Mouse (Mus musculus) stomach, embryonic 14.5 days (tissue): ENCODE results near the gene Cd300a. TPM values are rescaled to one million over a fixed set of nuclear protein-coding genes. Genes with fewer than 3 reads are reported as not detected.

Experiments used
- ATAC-seq: fragments of 200-750 bp; cut with Nextera tagmentation; 2 replicates; pipeline ENCODE4 v1.8.0; 2017; ENCODE audit warnings: low read depth, moderate TSS enrichment; ENCODE audit not compliant: insufficient number of reproducible peaks, insufficient read depth, low FRiP score
- H3K27ac ChIP-seq: fragments of 300-500 bp; sonication (generic); 2 replicates; pipeline ENCODE4 v1.5.1; 2014; ENCODE audit warnings: mild to moderate bottlenecking, low read length, moderate library complexity, mixed read lengths
- H3K27me3 ChIP-seq: fragments of 300-500 bp; sonication (generic); 2 replicates; pipeline ENCODE4 v1.6.1; 2014; ENCODE audit warnings: low read length, control low read depth, mixed read lengths; ENCODE audit not compliant: control insufficient read depth, insufficient read depth
- H3K36me3 ChIP-seq: fragments of 300-500 bp; sonication (generic); 2 replicates; pipeline ENCODE4 v1.6.1; 2014; ENCODE audit warnings: mild to moderate bottlenecking, control low read depth, low read length, moderate library complexity, mixed read lengths; ENCODE audit not compliant: control insufficient read depth, insufficient read depth
- H3K4me1 ChIP-seq: fragments of 300-500 bp; sonication (generic); 2 replicates; pipeline ENCODE4 v1.6.1; 2014; ENCODE audit warnings: low read length, control low read depth, mixed read lengths; ENCODE audit not compliant: control insufficient read depth, insufficient read depth
- H3K4me2 ChIP-seq: fragments of 300-500 bp; sonication (generic); replicated peaks from 2 replicates; pipeline ENCODE4 v1.6.1; 2014; ENCODE audit warnings: low read depth, low read length, control low read depth
- H3K4me3 ChIP-seq: fragments of 300-500 bp; sonication (generic); 2 replicates; pipeline ENCODE4 v1.5.1; 2014; ENCODE audit warnings: low read depth, low read length, control low read depth
- H3K9ac ChIP-seq: fragments of 300-500 bp; sonication (generic); replicated peaks from 2 replicates; pipeline ENCODE4 v1.6.1; 2014; ENCODE audit warnings: low read depth, mild to moderate bottlenecking, control low read depth, low read length, moderate library complexity, mixed read lengths
- H3K9me3 ChIP-seq: fragments of 300-500 bp; sonication (generic); 2 replicates; pipeline ENCODE4 v1.6.1; 2016; ENCODE audit warnings: low read depth, low read length, control low read depth; ENCODE audit not compliant: control insufficient read depth
- WGBS: fragments of 180-500 bp; shearing (Covaris S2); extraction: QIAGEN DNeasy Blood & Tissue Kit; methylation state at CpG from one replicate; pipeline ENCODE4 v1.1.7; 2014; 5-methylcytosine and 5-hydroxymethylcytosine counted together
- polyA plus RNA-seq: library from polyadenylated mRNA; unstranded; fragments of >200 nt; fragmentation: Nextera tagmentation; extraction: Ambion mirVana; gene quantifications from 2 replicates; pipeline ENCODE4 v1.2.1, GENCODE M21; 2014

The Cd300a gene
- polyA plus RNA-seq, 1 experiment from 2014 or later = 1.1 TPM

DNA sequence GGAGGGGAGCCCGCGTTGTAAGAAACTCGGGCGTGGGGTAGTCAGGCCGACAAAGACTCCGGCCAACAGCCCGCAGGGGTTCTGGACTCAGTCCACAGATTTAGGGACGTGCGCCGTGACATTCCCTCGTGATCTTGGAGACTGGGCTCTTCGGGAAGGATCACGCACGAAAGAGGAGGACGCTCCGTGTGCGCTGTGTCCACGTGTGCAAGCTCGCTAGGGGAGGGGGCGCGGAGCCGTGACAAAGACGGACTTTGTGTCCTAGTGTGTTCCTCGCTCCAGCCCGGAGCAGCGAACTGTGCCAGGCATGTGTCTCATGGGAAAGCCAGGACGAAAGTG, 38.6 kb upstream of the Cd300a start:
- H3K4me3 ChIP-seq = peak overlapping the region; percentile 74
- peaks cover 23% of the 10 kb centered on the region; the same call in 1 of the 2 replicates for H3K4me1 ChIP-seq
- H3K9ac ChIP-seq = peak overlapping the region; percentile 78
- H3K27ac ChIP-seq = peak overlapping the region; percentile 93
- H3K4me2 ChIP-seq = peak overlapping the region; percentile 97
- under 1% methylated on average over 27 of the region's 27 CpGs for WGBS
- ATAC-seq = peak; percentile 2; the same call in 1 of the 2 replicates
- H3K36me3 ChIP-seq = no peaks in the 10 kb centered on the region
- no peaks in the 10 kb centered on the region for H3K27me3 ChIP-seq
- no peaks in the 10 kb centered on the region for H3K9me3 ChIP-seq

- WGBS = under 1% methylated on average over 64 of the region's 65 CpGs
Measured at GRCm38 (mm10) chr11:114851608-114852310, 38.1 kb upstream of the Cd300a start.

DNA sequence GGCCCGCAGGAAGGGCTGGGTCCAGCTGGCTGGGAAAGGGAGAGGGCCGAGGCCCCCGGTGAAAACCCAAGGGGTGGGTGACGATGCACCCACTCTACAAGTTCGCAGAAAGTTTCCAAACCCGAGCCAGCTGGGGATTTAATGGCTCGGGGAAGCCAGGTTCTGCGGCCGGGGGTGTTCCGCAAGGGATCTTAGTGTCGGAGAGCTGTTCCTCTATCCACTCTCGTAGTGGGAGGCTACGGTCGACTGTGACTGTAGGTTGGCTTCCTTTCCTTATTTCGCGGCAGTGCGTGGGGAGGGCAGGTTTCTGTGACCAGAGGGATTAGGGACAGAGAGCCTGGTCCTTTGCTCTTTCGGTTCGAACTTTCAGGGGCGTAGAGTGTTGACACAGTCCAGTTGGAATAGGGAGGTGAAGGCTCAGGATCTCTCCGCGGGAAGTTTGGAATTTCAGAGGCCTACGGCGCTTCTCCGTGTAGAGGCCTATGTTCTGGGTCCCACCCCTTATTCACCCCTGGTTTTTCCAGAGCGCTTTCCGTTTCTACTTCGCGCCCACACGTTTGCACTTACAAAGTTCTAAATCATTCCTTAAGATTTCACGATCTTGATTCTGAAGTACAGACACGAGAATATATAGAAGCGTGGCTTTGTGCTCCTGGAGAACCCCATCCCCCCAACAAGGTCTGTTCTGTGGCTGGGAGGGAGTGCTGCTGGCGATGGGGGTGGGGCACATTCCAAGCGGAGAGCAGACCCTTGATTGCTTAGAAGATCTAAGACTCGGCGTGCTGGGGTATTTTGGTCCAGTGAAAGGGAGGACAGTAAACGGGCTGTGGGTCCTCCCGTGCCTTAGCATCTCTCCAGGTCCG, 37.3 kb upstream of the Cd300a start:
- Histone ChIP-seq H3K27me3 (no peaks in the 10 kb centered on the region), H3K9me3 (no peaks in the 10 kb centered on the region), H3K4me2 (peak overlapping the region; percentile 97), H3K9ac (peak overlapping the region; percentile 78), H3K4me1 (peaks cover 23% of the 10 kb centered on the region; the same call in 1 of the 2 replicates), H3K36me3 (no peaks in the 10 kb centered on the region), H3K4me3 (peak overlapping the region; percentile 74), H3K27ac (peak overlapping the region; percentile 93)
- under 1% methylated on average over 40 of the region's 40 CpGs for WGBS
- ATAC-seq = peak; percentile 8; the same call in 1 of the 2 replicates

More at GRCm38 (mm10) chr11:114851608-114852310, 38.1 kb upstream of the Cd300a start:
- H3K4me3 ChIP-seq = peak overlapping the region; percentile 74
- peak overlapping the region; percentile 93 for H3K27ac ChIP-seq
- H3K9ac ChIP-seq = peak overlapping the region; percentile 78
- H3K4me1 ChIP-seq = peaks cover 23% of the 10 kb centered on the region; the same call in 1 of the 2 replicates
- peak overlapping the region; percentile 97 for H3K4me2 ChIP-seq
- H3K36me3 ChIP-seq = no peaks in the 10 kb centered on the region
- no peaks in the 10 kb centered on the region for H3K9me3 ChIP-seq
- H3K27me3 ChIP-seq = no peaks in the 10 kb centered on the region
- ATAC-seq = peak; percentile 76

GRCm38 (mm10) chr11:114853174-114853838, 36.5 kb upstream of the Cd300a start:
- no peaks in the 10 kb centered on the region for H3K9me3 ChIP-seq
- H3K27ac ChIP-seq = peak overlapping the region; percentile 93; the same call in 1 of the 2 replicates
- WGBS = 14% methylated on average over 7 of the region's 7 CpGs
- H3K4me1 ChIP-seq = peaks cover 23% of the 10 kb centered on the region; the same call in 1 of the 2 replicates
- H3K36me3 ChIP-seq = no peaks in the 10 kb centered on the region
- H3K4me2 ChIP-seq = peak overlapping the region; percentile 97
- peak overlapping the region; percentile 78; the same call in 1 of the 2 replicates for H3K9ac ChIP-seq
- peak overlapping the region; percentile 74 for H3K4me3 ChIP-seq
- H3K27me3 ChIP-seq = no peaks in the 10 kb centered on the region
- ATAC-seq = no peak

GRCm38 (mm10) chr11:114854581-114854980, 35.3 kb upstream of the Cd300a start:
- Histone ChIP-seq H3K9me3 (no peaks in the 10 kb centered on the region), H3K9ac (no peak overlapping the region), H3K4me2 (no peak overlapping the region), H3K27me3 (no peaks in the 10 kb centered on the region), H3K27ac (no peak overlapping the region), H3K4me3 (no peak overlapping the region), H3K36me3 (no peaks in the 10 kb centered on the region), H3K4me1 (peaks cover 21% of the 10 kb centered on the region; the same call in 1 of the 2 replicates)
- 62% methylated on average over 6 of the region's 6 CpGs for WGBS
- no peak for ATAC-seq

DNA sequence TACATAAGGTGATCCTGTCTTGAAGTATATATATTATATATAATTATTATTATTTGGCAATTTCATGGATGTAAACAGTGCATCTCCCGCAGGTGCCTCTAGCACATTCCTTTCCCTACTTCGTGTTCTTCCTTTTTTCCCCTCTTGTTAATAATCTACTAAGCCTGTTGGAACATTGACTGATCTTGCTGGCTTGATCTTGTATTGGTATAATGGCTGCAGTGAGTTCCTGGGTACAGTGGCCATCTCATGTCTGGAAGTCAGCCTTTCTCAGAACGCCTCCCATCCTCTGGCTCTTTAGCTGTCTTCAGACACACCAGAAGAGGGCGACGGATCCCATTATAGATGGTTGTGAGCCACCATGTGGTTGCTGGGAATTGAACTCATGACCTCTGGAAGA, 33.7 kb upstream of the Cd300a start:
- WGBS = 83% methylated on average over 5 of the region's 5 CpGs
- no peak for ATAC-seq
- no peak overlapping the region for H3K27ac ChIP-seq
- no peaks in the 10 kb centered on the region for H3K9me3 ChIP-seq
- H3K4me2 ChIP-seq = no peak overlapping the region
- H3K9ac ChIP-seq = no peak overlapping the region
- 0 out of 2 replicates have a peak, but pooled peaks cover 11% of the 10 kb centered on the region for H3K4me1 ChIP-seq
- no peak overlapping the region for H3K4me3 ChIP-seq
- no peaks in the 10 kb centered on the region for H3K36me3 ChIP-seq
- no peaks in the 10 kb centered on the region for H3K27me3 ChIP-seq

DNA sequence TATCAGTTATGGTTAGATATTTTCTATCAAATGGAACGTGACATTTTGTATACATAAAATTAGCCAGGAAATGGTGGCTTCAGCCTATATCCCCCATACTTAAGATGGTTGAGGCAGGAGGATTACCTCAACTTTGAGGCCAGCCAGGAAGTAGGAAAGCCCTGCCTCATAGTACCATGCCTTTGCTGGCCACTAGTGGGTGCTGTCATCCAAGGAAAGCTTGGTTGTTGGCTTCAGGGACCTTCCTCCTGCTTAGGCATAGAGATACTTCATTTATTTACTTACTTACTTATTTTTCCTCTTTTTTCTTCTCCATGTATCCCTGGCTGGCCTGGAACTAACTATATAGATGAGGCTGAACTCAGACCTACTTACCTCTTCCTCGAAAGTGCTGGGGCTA, 31.2 kb upstream of the Cd300a start:
- Histone ChIP-seq H3K36me3 (no peaks in the 10 kb centered on the region), H3K4me2 (no peak overlapping the region), H3K9ac (no peak overlapping the region), H3K4me3 (no peak overlapping the region), H3K4me1 (0 out of 2 replicates have a peak, but pooled peaks cover under 1% of the 10 kb centered on the region), H3K27ac (no peak overlapping the region), H3K9me3 (no peaks in the 10 kb centered on the region), H3K27me3 (no peaks in the 10 kb centered on the region)
- WGBS = 92% methylated on average over 2 of the region's 2 CpGs
- ATAC-seq = no peak

DNA sequence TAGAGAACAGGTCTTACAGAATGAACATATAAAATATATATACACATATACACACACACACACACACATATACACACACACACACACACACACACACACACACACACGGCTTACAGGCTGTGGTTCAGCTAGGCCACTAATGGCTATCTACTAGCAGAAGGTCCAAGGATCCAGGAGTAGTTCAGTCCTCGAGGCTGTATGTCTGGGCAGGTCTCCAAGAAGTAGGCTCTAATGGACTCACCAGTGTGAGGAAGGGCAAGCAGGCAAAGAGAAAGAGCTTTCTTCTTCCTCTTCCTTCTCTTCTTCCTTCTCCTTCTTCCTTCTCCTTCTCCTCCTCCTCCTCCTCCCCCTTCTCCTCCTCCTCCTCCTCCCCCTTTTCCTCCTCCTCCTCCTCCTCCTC, 28.8 kb upstream of the Cd300a start:
- Histone ChIP-seq H3K36me3 (peaks cover 4% of the 10 kb centered on the region; the same call in 1 of the 2 replicates), H3K4me3 (no peak overlapping the region), H3K27me3 (no peaks in the 10 kb centered on the region), H3K4me1 (peaks cover 3% of the 10 kb centered on the region; the same call in 1 of the 2 replicates), H3K27ac (no peak overlapping the region), H3K9ac (no peak overlapping the region), H3K9me3 (no peaks in the 10 kb centered on the region), H3K4me2 (no peak overlapping the region)
- ATAC-seq = no peak
- WGBS = 68% methylated on average over 2 of the region's 2 CpGs
